11 mouse cellular contexts compared by ENCODE assay signal in the genomic region with DNA sequence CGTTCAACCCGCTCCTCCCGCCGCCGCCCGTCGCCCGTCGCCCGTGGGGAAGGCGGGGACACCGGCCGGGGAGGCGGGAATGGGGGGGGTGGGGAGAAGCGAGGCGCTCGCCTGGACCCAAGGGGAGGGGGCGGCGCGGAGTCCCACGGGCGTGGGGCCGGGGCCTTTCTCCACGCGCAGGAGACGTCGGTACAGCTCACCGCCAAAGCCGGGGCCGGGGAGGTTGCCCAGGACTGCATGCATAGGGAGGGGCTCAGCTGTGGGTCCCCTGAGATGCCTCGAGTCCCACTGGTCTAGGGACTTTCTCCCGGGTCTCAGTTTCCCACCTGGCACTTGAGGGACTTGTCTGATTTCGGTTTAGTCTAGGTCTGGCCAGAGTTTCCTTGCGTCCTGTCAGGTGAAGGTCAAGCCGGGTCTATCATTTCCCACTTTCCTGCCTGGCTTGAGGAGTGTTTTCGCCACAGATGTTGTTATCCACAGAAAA. TPM values are rescaled to one million over a fixed set of nuclear protein-coding genes. Genes with fewer than 3 reads are reported as not detected.
DNase-seq lines count a peak whose midpoint lies in the region; ATAC-seq and TF ChIP-seq lines count a peak whose summit lies in the region.
"Had no signal": no experiment of that assay in that cellular context is flagged by ENCODE, and none has a peak within 500 bp of the region (broad histone marks: within the 10 kb centered on the region; RNA-seq: fewer than 3 reads in every experiment).

A gene (minus strand): TSS at position 51 of the 484 bp plus-strand sequence.

- peak; percentile 68 for DNase-seq in forebrain, embryonic 11.5 days (ENCODE audit: low spot score)
- no peak for DNase-seq in lung, adult 2 months
- no peak for DNase-seq in lung, postnatal 14 days
- no peak for DNase-seq in layer of hippocampus, adult 8-10 months (ENCODE audit: low spot score in 2 of 2)
- DNase-seq in layer of hippocampus, adult 2 months (ENCODE audit: low spot score in 2 of 2), result no peak
- DNase-seq: lung, postnatal 4 days had no signal

- no peak within 1 kb of the TSS for H3K4me3 ChIP-seq in forebrain, embryonic 11.5 days (ENCODE audit: low read depth, low read length)
- no peak within 1 kb of the TSS for H3K4me3 ChIP-seq in forebrain, embryonic 16.5 days (replicated peaks; ENCODE audit: low read length)
- H3K4me3 ChIP-seq in lung, adult 2 months (replicated peaks; ENCODE audit: extremely low read depth, low read depth, low read length), result no peak within 1 kb of the TSS
- peak within 1 kb of the TSS; percentile 2; the same call in 1 of the 2 replicates for H3K4me3 ChIP-seq in hindbrain, embryonic 13.5 days
- peak within 1 kb of the TSS; percentile 39 for H3K4me3 ChIP-seq in small intestine, adult 2 months (ENCODE audit: low read depth, low read length)
- H3K4me3 ChIP-seq in layer of hippocampus, adult 2 months, result no peak within 1 kb of the TSS

- H3K27me3 ChIP-seq in forebrain, embryonic 11.5 days (ENCODE audit: control insufficient read depth, insufficient read depth, low read length), result peaks cover 95% of the 10 kb centered on the region
- peaks cover 88% of the 10 kb centered on the region for H3K27me3 ChIP-seq in forebrain, embryonic 16.5 days (replicated peaks; ENCODE audit: control insufficient read depth, insufficient read depth, low read length)
- peaks cover 100% of the 10 kb centered on the region for H3K27me3 ChIP-seq in hindbrain, embryonic 13.5 days
- peaks cover 44% of the 10 kb centered on the region for H3K27me3 ChIP-seq in small intestine, adult 2 months (ENCODE audit: control insufficient read depth, insufficient read depth, low read length)

- no peak within 1 kb of the TSS for H3K4me2 ChIP-seq in forebrain, embryonic 11.5 days (ENCODE audit: low read depth, low read length, severe bottlenecking)
- no peak within 1 kb of the TSS for H3K4me2 ChIP-seq in forebrain, embryonic 16.5 days (ENCODE audit: low read length)
- no peak within 1 kb of the TSS for H3K4me2 ChIP-seq in hindbrain, embryonic 13.5 days

- H3K4me1 ChIP-seq in forebrain, embryonic 11.5 days (replicated peaks; ENCODE audit: control insufficient read depth, insufficient read depth, low read length), result peaks cover 8% of the 10 kb centered on the region; the same call in 1 of the 2 replicates
- peaks cover 15% of the 10 kb centered on the region for H3K4me1 ChIP-seq in forebrain, embryonic 16.5 days (replicated peaks; ENCODE audit: control insufficient read depth, insufficient read depth, low read length)
- H3K4me1 ChIP-seq in lung, adult 2 months (ENCODE audit: control insufficient read depth, insufficient read depth, low read length), result no peaks in the 10 kb centered on the region
- peaks cover 25% of the 10 kb centered on the region for H3K4me1 ChIP-seq in hindbrain, embryonic 13.5 days (replicated peaks)
- H3K4me1 ChIP-seq in small intestine, adult 2 months (ENCODE audit: control insufficient read depth, insufficient read depth, insufficient read length, low read length), result peaks cover 7% of the 10 kb centered on the region

- H3K27ac ChIP-seq in forebrain, embryonic 11.5 days (ENCODE audit: low read depth, low read length), result no peak within 1 kb of the TSS
- no peak within 1 kb of the TSS for H3K27ac ChIP-seq in forebrain, embryonic 16.5 days (ENCODE audit: low read length)
- no peak within 1 kb of the TSS for H3K27ac ChIP-seq in hindbrain, embryonic 13.5 days
- H3K27ac ChIP-seq in small intestine, adult 2 months (ENCODE audit: insufficient read depth, low read depth, low read length), result no peak within 1 kb of the TSS
- no peak within 1 kb of the TSS for H3K27ac ChIP-seq in layer of hippocampus, adult 2 months

- WGBS in forebrain, embryonic 11.5 days, result 2% methylated on average over 33 of the region's 36 CpGs
- 0% methylated on average over 29 of the region's 36 CpGs for WGBS in forebrain, embryonic 16.5 days
- 4% methylated on average over 35 of the region's 36 CpGs for WGBS in lung, adult 2 months
- under 1% methylated on average over 35 of the region's 36 CpGs for WGBS in hindbrain, embryonic 13.5 days
- WGBS in small intestine, adult 2 months, result 8% methylated on average over 36 of the region's 36 CpGs

- TF ChIP-seq POLR2A in lung, adult 2 months (IDR thresholded peaks at IDR 0.05; ENCODE audit: borderline replicate concordance, extremely low read depth, low read depth, low read length), result no peak
- no peak for TF ChIP-seq POLR2A in small intestine, adult 2 months (IDR thresholded peaks at IDR 0.05; ENCODE audit: low read depth, low read length)

- H3K9me3 ChIP-seq in forebrain, embryonic 11.5 days (ENCODE audit: control insufficient read depth, low read length), result no peaks in the 10 kb centered on the region; the same call in 1 of the 2 replicates
- 0 out of 2 replicates have a peak, but pooled peaks cover 2% of the 10 kb centered on the region for H3K9me3 ChIP-seq in forebrain, embryonic 16.5 days (ENCODE audit: control insufficient read depth, low read length)
- no peaks in the 10 kb centered on the region; the same call in 1 of the 2 replicates for H3K9me3 ChIP-seq in hindbrain, embryonic 13.5 days

- H3K36me3 ChIP-seq in forebrain, embryonic 11.5 days (ENCODE audit: control insufficient read depth, insufficient read depth, low read length), result no peaks in the 10 kb centered on the region
- H3K36me3 ChIP-seq in forebrain, embryonic 16.5 days (ENCODE audit: control insufficient read depth, insufficient read depth), result no peaks in the 10 kb centered on the region
- H3K36me3 ChIP-seq in hindbrain, embryonic 13.5 days, result no peaks in the 10 kb centered on the region
- H3K36me3 ChIP-seq in small intestine, adult 2 months (ENCODE audit: control insufficient read depth, insufficient read depth, low read length), result no peaks in the 10 kb centered on the region

- H3K9ac ChIP-seq in forebrain, embryonic 11.5 days (ENCODE audit: low read length), result no peak within 1 kb of the TSS
- no peak within 1 kb of the TSS for H3K9ac ChIP-seq in forebrain, embryonic 16.5 days (replicated peaks; ENCODE audit: low read depth, low read length)
- H3K9ac ChIP-seq in hindbrain, embryonic 13.5 days, result no peak within 1 kb of the TSS

- TF ChIP-seq CTCF in lung, adult 2 months (IDR thresholded peaks at IDR 0.05; ENCODE audit: insufficient read depth, low read length), result no peak
- no peak for TF ChIP-seq CTCF in small intestine, adult 2 months (IDR thresholded peaks at IDR 0.05; ENCODE audit: extremely low read depth, insufficient read length, insufficient replicate concordance, low read depth, low read length)
- TF ChIP-seq CTCF in layer of hippocampus, adult 2 months (conservative IDR thresholded peaks at IDR 0.05), result no peak

- ATAC-seq in forebrain, embryonic 11.5 days (replicated peaks; ENCODE audit: low FRiP score), result no peak
- ATAC-seq in forebrain, embryonic 16.5 days, result no peak; the same call in 1 of the 2 replicates
- no peak for ATAC-seq in hindbrain, embryonic 13.5 days (ENCODE audit: low FRiP score)

RNA-seq across cellular contexts. Expression of the gene that starts here (rescaled TPM):
- 0.76 and 0.99 TPM in 2 replicates for polyA plus RNA-seq in forebrain, embryonic 11.5 days (2014; fragmentation: Nextera tagmentation; extraction: Ambion mirVana)
- polyA plus RNA-seq in forebrain, embryonic 16.5 days (2015; fragmentation: Nextera tagmentation; extraction: Ambion mirVana), result 0.35 TPM in 1 of 2 replicates, not detected in the other
- 0.14 and 26.6 TPM in 2 replicates for polyA plus RNA-seq in lung, adult 2 months (2012; rRNA removed)
- 0.22 and 1.3 TPM in 2 replicates for polyA plus RNA-seq in hindbrain, embryonic 13.5 days (2015; fragmentation: Nextera tagmentation; extraction: Ambion mirVana)
- polyA plus RNA-seq in small intestine, adult 2 months (2012; rRNA removed), result 14.6 and 20.3 TPM in 2 replicates
- not detected for total RNA-seq in layer of hippocampus, adult 8-10 months (2022)
- total RNA-seq in layer of hippocampus, adult 2 months (2021), result not detected
- total RNA-seq: left cerebral cortex, adult 8-10 months had no signal
- polyA plus RNA-seq: cortical plate, adult 2 months had no signal

Comparison
In these comparisons a context has a peak if more than half of its experiments do, and no peak if none do; other contexts are left out.
1. Peak in DNase-seq in forebrain, embryonic 11.5 days; RNA of the gene not detected or under 1 TPM.
2. H3K4me3 ChIP-seq: peak in hindbrain, embryonic 13.5 days (single experiment) and small intestine, adult 2 months (single experiment); none in forebrain, embryonic 11.5 days (single experiment), forebrain, embryonic 16.5 days (single experiment), lung, adult 2 months (single experiment) and layer of hippocampus, adult 2 months (single experiment).